Mouse (Mus musculus): Measurements from ENCODE around the gene Nr2f2.

Gene Nr2f2

GRCm38 (mm10) chr7:70351981-70352560 lies 14.5 kb downstream of the Nr2f2 start:
- peak; percentile 44 for DNase-seq (ENCODE audit: low read depth, low spot score)

- DNase-seq (ENCODE audit: low read depth, low spot score): peak; percentile 68
Measured at GRCm38 (mm10) chr7:70350781-70351551, 15.6 kb downstream of the Nr2f2 start.

- no peak for DNase-seq (ENCODE audit: low read depth, low spot score)
Measured at GRCm38 (mm10) chr7:70349981-70350670, 16.4 kb downstream of the Nr2f2 start.

- DNase-seq (ENCODE audit: low read depth, low spot score): no peak
Measured at GRCm38 (mm10) chr7:70348977-70349615, 17.4 kb downstream of the Nr2f2 start.

GRCm38 (mm10) chr7:70348064-70348976 lies 18.2 kb downstream of the Nr2f2 start:
- no peak for DNase-seq (ENCODE audit: low read depth, low spot score)

DNA sequence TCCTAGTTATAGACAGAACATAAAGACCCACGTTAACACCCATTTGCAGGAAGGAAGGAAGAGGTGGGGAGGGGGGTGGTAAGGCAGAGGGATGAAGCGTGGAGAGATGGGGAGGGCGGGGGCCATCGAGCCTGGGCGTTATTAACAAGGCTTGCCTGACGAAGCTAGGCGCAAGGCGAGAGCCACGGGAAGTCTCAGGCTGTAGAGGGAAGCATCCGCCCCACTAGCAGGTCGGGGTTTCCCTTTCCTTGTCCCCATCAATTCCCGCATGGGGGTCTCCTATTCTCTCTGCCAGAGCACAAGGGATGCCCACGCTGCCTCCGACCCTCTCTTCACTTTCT lies 18.9 kb downstream of the Nr2f2 start:
- no peak for DNase-seq (ENCODE audit: low read depth, low spot score)

- no peak for DNase-seq (ENCODE audit: low read depth, low spot score)
Measured at GRCm38 (mm10) chr7:70346951-70347617, 19.5 kb downstream of the Nr2f2 start.

DNA sequence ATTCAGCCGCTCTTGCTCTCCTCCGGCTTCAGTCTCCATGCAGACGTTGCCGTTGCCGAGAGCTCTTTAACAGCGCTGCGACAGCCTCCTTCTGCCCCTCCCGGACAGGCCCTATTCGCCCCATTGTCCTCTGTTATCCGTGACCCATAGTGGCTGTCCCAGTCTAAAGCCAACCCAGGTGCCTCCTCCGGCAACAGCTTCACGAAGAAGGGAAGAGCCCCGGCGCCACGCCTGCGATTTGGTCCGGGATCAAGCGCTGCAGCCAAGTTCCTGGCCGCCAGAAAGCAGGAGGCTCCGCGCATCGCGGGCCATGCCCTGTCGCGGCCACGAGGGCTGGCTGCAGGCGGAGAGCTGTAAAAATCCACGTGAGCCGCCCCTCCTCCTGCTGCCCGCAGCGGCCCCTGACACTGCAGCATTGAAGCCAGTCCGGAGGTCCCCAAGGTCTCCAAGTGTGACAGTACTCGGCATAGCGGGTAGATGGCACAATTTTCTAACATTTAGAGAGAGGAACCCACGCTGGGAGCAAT lies 20.5 kb downstream of the Nr2f2 start:
- no peak for DNase-seq (ENCODE audit: low read depth, low spot score)

DNA sequence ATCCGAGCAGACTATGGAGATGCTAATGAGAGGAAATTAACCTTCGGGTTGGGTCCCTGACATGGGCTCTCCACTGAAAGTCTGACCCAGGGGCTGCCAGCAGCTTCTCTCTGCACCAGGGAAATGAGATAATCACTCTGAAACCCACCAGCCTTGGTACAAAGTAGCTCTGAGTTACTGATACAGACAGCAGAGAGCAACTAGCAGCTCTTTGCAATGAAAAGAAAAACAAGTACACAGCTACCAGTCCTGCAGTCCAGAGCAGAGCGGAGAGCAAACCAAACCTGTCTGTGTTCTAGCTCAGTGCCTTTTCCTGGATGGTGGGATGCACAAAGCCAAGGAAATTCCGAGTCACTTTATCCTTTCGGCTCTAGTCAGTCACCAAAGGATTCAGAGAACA lies 23.1 kb downstream of the Nr2f2 start:
- DNase-seq (ENCODE audit: low read depth, low spot score): no peak

DNA sequence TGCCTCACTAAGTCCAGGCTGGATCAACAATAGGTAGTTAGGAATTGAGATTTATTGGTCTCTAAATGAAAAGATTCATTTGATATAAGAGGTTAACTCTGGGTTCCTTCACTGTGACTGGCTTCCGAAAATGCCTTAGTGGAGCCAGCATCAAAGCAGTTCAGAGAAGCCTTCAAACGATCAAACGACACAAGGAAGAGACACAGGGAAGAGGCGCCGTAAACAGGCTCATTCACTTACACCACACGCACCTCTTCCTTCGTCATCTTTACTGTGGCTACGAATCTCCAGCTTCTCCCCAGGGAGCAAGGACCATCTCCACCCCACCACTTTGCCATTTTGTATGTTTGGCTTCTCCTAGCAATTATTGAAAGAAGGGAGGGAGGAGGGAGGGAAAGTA lies 23.8 kb downstream of the Nr2f2 start:
- DNase-seq (ENCODE audit: low read depth, low spot score): no peak

- no peak for DNase-seq (ENCODE audit: low read depth, low spot score)
Measured at GRCm38 (mm10) chr7:70342076-70342475, 24.5 kb downstream of the Nr2f2 start.

DNA sequence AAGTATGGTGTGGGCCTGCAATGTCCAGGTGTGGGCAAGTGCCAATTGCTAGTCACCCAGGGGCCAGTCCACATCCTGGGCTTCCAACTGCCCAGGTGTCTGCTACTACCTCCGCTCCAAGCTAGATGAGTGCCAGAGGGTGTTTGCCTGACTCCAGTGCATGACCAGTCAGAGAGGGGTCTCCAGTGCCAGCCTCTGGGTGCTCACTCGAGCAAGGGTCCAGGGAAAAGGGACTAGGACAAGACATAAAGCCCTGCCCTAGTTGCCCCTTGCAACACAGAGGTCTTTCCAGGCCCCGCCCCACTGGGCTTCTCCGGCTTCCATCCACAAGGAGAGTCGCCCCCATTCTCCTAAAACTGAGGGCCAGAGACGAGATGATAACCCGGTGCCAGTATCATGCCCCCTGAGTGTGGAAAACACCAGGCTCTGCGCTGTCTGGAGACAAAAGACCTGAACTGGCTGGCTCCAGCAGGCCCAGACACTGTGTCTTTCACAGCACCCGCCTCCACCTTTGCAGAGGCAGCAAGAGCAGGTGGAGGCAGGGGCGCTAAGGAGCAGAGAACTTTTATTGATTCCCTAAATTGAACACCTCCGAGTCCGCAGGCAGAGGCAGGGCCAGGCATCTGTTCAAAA lies 26.4 kb downstream of the Nr2f2 start:
- DNase-seq (ENCODE audit: low read depth, low spot score): no peak

GRCm38 (mm10) chr7:70338265-70338640 lies 28.3 kb downstream of the Nr2f2 start:
- DNase-seq (ENCODE audit: low read depth, low spot score): no peak

DNA sequence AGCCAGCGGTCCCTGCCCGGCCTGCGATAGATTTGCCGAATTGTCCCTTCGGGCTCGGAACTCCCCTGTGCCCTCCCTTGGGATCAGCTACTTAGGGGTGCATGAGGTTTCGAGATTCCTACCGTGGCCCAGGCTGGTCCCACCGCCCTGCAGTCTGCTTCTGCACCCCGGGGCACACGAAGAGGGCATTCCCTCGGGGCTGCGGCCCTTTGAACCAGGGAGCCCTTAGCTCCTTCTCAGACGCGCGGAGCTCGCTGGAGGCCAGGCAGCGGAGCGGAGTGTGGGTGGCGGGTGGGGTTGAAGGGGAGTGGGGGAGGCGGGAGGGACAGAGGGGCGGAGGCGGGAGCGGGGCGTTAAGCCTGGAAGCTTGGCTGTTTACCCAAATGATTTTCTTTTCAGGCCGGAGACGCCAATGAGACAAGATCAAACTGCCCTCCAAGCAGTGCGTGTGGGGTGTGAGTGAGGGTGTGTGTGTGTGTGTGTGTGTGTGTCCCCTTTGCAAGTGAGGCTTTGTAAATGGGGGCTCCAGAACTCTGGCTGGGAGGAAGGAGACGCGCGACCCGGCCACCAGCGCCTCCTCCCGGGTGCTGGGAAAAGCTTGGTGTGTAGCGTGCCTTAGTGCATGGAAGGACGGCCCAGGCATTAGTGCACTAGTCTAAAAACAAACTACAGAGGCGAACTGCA lies 28.8 kb downstream of the Nr2f2 start:
- DNase-seq (ENCODE audit: low read depth, low spot score): no peak

DNA sequence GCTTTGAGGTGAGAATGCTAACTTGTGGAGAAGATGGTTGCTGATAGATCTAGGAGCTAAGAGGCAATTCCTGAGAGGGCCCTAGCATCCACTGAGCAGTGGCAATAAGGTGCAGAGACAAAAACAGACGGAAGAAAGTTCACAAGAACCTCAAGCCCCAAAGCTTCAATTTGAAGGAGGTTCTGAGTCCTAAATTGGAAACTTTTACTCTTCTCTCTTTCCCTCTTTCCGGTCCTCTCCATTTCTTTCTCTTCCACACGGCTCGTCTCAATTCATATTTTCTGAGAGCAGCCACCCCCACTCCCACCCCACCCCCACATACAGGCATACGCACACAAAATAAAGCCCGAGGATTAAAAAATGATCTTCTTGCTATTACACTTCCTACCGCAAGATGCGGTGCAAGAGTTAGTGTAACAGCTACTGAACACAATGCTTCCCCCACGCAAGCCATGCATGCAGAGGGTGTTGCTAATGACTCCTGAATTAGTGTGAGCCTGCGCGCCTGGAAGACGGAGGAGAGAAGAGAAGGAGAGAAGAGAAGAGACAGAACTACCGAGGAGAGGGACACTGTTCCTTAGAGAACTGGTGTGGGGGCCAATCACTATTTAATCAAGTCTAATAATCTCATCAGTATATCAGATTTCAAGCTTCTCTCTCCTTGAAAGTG lies 29.8 kb downstream of the Nr2f2 start:
- no peak for DNase-seq (ENCODE audit: low read depth, low spot score)

DNA sequence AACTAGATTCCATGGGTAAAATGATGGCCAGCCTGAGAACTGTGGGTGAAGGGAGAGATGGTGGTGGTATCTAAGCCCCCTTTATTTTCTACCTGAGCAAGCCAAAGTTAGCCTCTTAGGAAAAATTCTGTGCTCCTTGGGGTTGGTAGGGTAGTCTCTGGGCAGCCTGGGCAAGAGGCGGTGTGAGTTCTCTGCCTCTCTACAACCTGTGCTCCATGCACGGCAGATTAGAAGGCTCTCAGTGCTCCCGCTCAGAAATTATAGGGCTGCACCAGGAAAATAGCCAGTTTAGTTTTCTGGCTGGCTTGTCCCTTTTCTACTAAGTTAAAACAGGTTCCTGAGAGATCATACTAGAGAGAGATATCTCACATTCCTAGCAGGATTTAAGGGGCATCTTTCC lies 30.4 kb downstream of the Nr2f2 start:
- DNase-seq (ENCODE audit: low read depth, low spot score): no peak

DNA sequence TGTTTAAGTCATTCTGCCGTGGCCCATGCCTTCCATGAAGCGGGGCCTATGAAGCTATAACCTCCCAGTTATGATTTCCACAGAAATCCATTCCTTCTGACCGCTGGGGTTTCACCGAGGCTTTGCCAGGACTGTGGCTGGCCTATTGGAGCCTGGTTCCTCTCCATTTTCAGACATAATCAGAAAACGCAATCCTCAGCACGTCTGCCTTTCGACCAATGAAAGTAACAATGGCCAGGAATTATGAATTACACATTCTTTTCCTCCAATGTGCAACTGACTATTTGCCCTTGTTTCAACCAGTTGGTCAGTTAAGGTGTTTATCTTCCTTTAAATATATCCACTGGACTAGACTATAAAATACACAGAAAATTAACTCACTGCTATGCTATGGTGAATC lies 31.1 kb downstream of the Nr2f2 start:
- DNase-seq (ENCODE audit: low read depth, low spot score): no peak

DNA sequence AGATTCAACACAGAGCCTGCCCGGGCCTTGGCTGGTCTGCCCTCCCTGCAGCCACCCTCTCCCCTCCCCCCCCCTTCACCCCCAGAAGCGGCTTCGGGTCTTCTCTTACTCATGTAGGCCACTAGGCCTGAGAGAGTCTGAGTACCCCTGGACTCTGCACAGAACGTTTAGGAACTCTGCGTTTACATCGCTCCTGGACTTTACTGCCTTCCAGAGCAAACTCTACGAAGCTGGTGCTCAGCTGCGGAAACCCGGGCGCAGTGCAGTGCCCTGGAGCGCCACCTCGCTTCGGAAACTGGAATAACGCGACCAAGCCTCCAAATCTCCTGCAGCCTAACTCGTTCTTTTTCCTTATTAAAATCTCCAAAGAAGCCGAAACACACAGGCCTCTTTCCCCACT lies 31.7 kb downstream of the Nr2f2 start:
- peak; percentile 47 for DNase-seq (ENCODE audit: low read depth, low spot score)

- no peak for DNase-seq (ENCODE audit: low read depth, low spot score)
Measured at GRCm38 (mm10) chr7:70333851-70334250, 32.7 kb downstream of the Nr2f2 start.

Data from 3T3-L1 (cell line).